Mouse (Mus musculus) spleen, postnatal 10 days (tissue): ENCODE data around the gene Tnni3.
"Not testable (repeated sequence)": the region's sequence is repeated elsewhere in the genome, so short reads cannot be mapped to it uniquely, and the experiment has no call there.

Source experiments
- DNase-seq, 2 experiments: peaks; one replicate each; pipeline ENCODE4 v3.0.0; 2021 to 2022; ENCODE audit warnings: low spot score in 2 of 2

Tnni3 gene

GRCm38 (mm10) chr7:4524212-4524922 lies at the start of gene Tnni3:
Gene Tnni3 (minus strand): TSS chr7:4524229.
- DNase-seq: peak in 1 of 2 experiments; percentile 64

- not testable (repeated sequence) for DNase-seq
These were observed 48.3 kb upstream of the Tnni3 start for GRCm38 (mm10) chr7:4572361-4572760.

- no peak for DNase-seq
These were observed 38.6 kb upstream of the Tnni3 start for GRCm38 (mm10) chr7:4562660-4563059.

GRCm38 (mm10) chr7:4557167-4557560 lies 33.1 kb upstream of the Tnni3 start:
- DNase-seq: no peak

GRCm38 (mm10) chr7:4556256-4557166 lies 32.5 kb upstream of the Tnni3 start:
- DNase-seq: peak; percentile 61 to 85

GRCm38 (mm10) chr7:4547221-4547641 lies 23.2 kb upstream of the Tnni3 start, which contains the start of gene Syt5:
Gene Syt5 (minus strand): TSS chr7:4547541.
- no peak for DNase-seq

GRCm38 (mm10) chr7:4546591-4547131 lies 22.6 kb upstream of the Tnni3 start:
- DNase-seq: peak in 1 of 2 experiments; percentile 42

GRCm38 (mm10) chr7:4546050-4546449 lies 22.0 kb upstream of the Tnni3 start:
- no peak for DNase-seq

- peak in 1 of 2 experiments; percentile 34 for DNase-seq
These were observed 18.0 kb upstream of the Tnni3 start for GRCm38 (mm10) chr7:4542013-4542412.

- DNase-seq: no peak
These were observed 17.3 kb upstream of the Tnni3 start for GRCm38 (mm10) chr7:4541344-4541743.

- DNase-seq: no peak
These were observed 15.0 kb upstream of the Tnni3 start for GRCm38 (mm10) chr7:4539019-4539418.

- no peak for DNase-seq
These were observed 13.2 kb upstream of the Tnni3 start for GRCm38 (mm10) chr7:4537181-4537580.

GRCm38 (mm10) chr7:4536369-4536768 lies 12.3 kb upstream of the Tnni3 start:
- no peak for DNase-seq

- DNase-seq: no peak
These were observed 8.1 kb upstream of the Tnni3 start, which contains the start of gene Dnaaf3 for GRCm38 (mm10) chr7:4532005-4532729. Gene Dnaaf3 (minus strand): TSS chr7:4532453.

- DNase-seq: not testable (repeated sequence)
These were observed 6.1 kb upstream of the Tnni3 start for GRCm38 (mm10) chr7:4530166-4530565.

- no peak for DNase-seq
These were observed 3.3 kb upstream of the Tnni3 start for GRCm38 (mm10) chr7:4527302-4527689.

GRCm38 (mm10) chr7:4526341-4527301 lies 2.6 kb upstream of the Tnni3 start:
- DNase-seq: peak in 1 of 2 experiments; percentile 82

- no peak for DNase-seq
These were observed 561 bp downstream of the Tnni3 start for GRCm38 (mm10) chr7:4523205-4524130.

- DNase-seq: no peak
These were observed 1.7 kb downstream of the Tnni3 start for GRCm38 (mm10) chr7:4522292-4522691.
